Mouse (Mus musculus) CD4-positive, CD25-positive, alpha-beta regulatory T cell, adult 4 months (primary cell): ENCODE measurements around the gene Evi5l. TPM values are rescaled to one million over a fixed set of nuclear protein-coding genes. Genes with fewer than 3 reads are reported as not detected.

ENCODE experiments used
- polyA plus RNA-seq, 2 experiments: library from polyadenylated mRNA; unstranded; fragments of 100-300 nt; shearing (Covaris generic); gene quantifications; one replicate each; pipeline ENCODE4 v1.2.1; 2017

Gene Evi5l
- polyA plus RNA-seq, 2 experiments from 2014 or later: 5.6 to 7.8 TPM

Other genes with a start within 250 kb of the Evi5l start
- gene Cd209b, start 239.7 kb upstream of the Evi5l start, polyA plus RNA-seq: under 1 TPM in 1 of 2 experiments, not detected in 1; 0.70 TPM
- not detected for gene Cd209c, start 211.8 kb upstream of the Evi5l start, polyA plus RNA-seq
- under 1 TPM in 1 of 2 experiments, not detected in 1; 0.30 TPM for gene Cd209f, start 60.7 kb upstream of the Evi5l start, polyA plus RNA-seq
- gene Cd209g, start 32.5 kb upstream of the Evi5l start, polyA plus RNA-seq: under 1 TPM in 1 of 2 experiments, not detected in 1; 0.15 TPM
- gene Prr36, start 50.9 kb downstream of the Evi5l start, polyA plus RNA-seq: under 1 TPM in 1 of 2 experiments, not detected in 1; 0.49 TPM
- gene Lrrc8e, start 60.3 kb downstream of the Evi5l start, polyA plus RNA-seq: under 1 TPM in 1 of 2 experiments, not detected in 1; 0.34 TPM
- gene Map2k7, start 72.2 kb downstream of the Evi5l start, polyA plus RNA-seq: 10 to 100 TPM; 23.2 to 31.7 TPM
- gene Gm49320, start 72.3 kb downstream of the Evi5l start, polyA plus RNA-seq: under 1 TPM in 1 of 2 experiments, not detected in 1; 0.46 TPM
- gene Tgfbr3l, start 81.6 kb downstream of the Evi5l start, polyA plus RNA-seq: 1 to 10 TPM; 7.2 to 9.6 TPM
- gene Snapc2, start 86.5 kb downstream of the Evi5l start, polyA plus RNA-seq: 10 to 100 TPM; 12.8 TPM
- gene Ctxn1, start 92.7 kb downstream of the Evi5l start, polyA plus RNA-seq: not detected
- gene Timm44, start 109.3 kb downstream of the Evi5l start, polyA plus RNA-seq: 100 to 1,000 TPM in 1 of 2 experiments, 10 to 100 TPM in 1; 75.2 to 122 TPM
- 10 to 100 TPM; 12.2 to 12.5 TPM for gene Ccl25, start 158.6 kb downstream of the Evi5l start, polyA plus RNA-seq
- 10 to 100 TPM; 20.4 to 38.9 TPM for gene Elavl1, start 158.8 kb downstream of the Evi5l start, polyA plus RNA-seq